Mouse (Mus musculus) lung, adult 18-20 months (tissue): ENCODE data around the gene Tmem53.
"Not testable (repeated sequence)": the region's sequence is repeated elsewhere in the genome, so short reads cannot be mapped to it uniquely, and the experiment has no call there.

Source experiments
- DNase-seq, 2 experiments: peaks; one replicate each; pipeline ENCODE4 v3.0.0; 2022; ENCODE audit warnings: mixed read lengths in 2 of 2

The Tmem53 gene

DNA sequence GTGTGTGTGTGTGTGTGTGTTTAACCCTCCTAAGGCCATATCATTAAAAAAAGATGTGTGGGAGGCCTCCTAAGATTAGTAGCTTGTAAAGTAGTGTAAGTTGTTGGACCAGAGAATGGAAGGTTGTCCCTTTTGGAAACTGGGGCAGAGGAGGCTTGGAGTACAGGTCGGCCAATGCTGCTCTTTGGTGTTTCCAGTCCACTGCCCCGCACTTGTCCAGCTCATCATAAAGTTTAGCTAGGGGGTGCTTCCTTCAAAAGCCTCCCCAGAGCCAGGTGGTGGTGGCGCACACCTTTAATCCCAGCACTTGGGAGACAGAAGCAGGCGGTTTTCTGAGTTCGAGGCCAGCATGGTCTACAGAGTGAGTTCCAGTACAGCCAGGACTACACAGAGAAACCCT lies 1.0 kb downstream of the Tmem53 start:
- DNase-seq, result no peak

- no peak for DNase-seq
These were observed 1.7 kb downstream of the Tmem53 start for GRCm38 (mm10) chr4:117253218-117254016.

DNA sequence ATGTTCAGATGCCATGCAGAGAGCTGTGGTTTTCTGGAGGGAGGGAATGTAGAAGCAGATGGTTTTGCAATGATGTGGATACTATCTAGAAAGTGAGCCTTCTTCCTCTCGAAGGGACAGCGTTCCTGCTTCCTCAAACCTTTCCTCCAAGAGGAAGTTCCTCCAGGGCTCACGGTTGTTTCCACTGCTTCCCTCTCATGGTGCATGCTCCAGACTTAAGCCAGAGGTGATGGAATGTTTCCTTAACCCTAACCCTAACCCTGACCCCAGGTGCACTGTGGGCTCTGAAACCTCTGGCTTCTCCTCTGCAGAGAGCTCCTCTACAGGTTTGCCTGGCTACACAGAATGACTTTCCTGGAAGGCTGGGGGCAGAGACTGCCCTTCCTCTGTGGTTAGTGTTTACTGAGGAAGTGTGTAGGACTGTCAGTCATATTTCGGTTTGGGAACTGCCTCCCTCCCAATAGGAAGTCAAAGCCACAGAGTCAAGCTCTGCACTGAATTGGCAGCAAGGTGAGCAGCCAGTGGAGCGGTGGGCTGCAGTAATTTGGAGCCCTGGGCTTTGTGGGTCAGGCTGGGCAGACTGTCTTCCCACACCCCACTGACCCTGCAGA lies 2.4 kb downstream of the Tmem53 start:
- no peak for DNase-seq

- DNase-seq, result no peak
These were observed 2.9 kb downstream of the Tmem53 start for GRCm38 (mm10) chr4:117254672-117255071.

DNA sequence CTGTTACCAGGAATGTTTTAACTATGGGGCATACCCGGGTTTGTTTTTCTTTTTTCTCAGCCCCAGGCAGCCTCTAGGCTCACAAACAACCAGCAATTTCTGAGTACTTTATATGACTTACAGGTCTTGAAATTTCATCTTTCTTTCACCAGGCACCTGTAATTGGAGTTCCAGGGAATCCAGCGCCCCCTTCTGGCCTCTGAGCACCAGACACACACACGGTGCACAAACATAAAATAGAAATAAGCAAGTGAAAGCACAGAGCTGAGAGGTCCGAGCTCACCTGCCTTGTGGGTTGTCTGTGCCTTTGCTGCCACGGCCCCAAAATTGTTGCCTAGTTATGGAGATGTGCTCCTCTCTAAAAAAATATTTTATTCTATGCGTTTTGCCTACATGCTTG lies 8.2 kb downstream of the Tmem53 start:
- DNase-seq, result not testable (repeated sequence)

DNA sequence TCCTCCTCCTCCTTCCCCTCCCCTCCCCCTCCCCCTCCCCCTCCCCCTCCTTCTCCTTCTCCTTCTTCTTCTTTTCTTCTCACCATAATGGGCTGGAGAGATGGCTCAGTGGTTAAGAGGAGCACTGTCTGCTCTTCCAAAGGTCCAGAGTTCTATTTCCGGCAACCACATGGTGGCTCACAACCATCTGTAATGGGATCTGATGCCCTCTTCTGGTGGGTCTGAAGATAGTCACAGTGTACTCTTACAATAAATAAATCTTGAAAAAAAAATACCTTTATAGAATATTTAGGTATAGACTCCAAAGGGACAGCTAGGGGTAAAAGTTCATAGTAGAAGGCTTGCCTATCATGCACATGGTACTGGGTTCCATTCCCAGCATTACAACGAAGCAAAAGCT lies 9.5 kb downstream of the Tmem53 start:
- DNase-seq, result no peak

DNA sequence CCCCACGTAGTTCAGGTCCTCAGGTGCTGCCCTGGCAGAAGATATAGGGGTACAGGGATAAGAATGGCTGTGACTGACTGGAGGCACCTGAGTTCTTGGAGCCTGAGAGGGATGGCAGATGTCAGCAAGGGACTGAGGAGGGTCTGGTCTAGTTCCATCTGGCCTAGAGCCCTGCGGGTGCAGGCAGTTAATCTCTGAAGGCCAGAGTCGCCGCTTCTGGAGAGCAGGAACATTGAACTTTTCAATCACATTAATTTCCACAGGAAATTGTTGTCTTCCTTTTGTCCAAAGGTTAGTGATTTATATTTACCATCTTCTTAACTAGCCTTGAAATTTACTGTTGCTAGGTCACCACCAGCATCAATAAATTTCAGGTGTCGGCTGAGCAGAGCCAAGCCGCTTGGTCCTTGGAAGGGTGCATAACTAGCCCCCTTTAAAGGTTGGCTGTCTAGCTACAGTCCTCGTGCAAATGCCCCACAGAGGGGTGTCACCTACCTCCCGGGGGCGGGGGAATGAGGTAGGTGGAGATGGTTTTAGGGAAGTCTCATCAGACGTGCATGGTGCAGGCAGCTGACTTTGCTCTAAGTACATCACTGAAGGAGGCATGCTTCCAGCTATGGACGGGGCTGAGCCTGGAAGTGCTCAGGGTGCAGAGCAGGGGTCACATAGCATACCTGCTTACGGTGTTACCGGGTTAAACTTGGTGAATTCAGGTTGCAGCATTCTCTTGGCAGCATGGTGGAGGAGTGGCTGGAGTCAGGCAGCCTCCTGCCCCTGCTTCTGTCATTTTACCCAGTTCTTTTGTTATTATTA lies 10.6 kb downstream of the Tmem53 start:
- no peak for DNase-seq

- no peak for DNase-seq
These were observed 11.2 kb downstream of the Tmem53 start for GRCm38 (mm10) chr4:117262987-117263386.

DNA sequence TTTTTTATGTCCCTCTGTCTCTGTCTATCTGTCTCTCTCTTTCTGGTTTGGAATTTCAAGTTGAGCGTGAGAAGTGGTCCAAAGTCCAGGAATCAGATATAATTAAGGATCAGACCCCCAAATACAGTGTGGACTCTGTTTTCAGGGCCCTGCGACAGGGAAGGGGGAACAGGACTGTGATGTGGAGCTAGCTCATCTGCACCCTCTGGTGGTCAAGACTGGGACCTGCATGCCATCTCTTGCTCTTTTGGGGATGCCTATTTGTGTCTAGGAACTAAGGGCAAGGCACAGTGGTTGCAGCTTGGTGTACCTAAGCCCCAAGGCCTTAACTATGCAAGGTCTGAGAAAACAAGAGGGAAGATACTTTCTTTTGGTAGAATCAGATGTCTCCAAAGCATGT lies 15.5 kb downstream of the Tmem53 start:
- peak; percentile 65 to 70 for DNase-seq

- DNase-seq, result no peak
These were observed 16.2 kb downstream of the Tmem53 start for GRCm38 (mm10) chr4:117267831-117268437.

GRCm38 (mm10) chr4:117270278-117270677 lies 18.5 kb downstream of the Tmem53 start:
- peak; percentile 63 to 68 for DNase-seq

DNA sequence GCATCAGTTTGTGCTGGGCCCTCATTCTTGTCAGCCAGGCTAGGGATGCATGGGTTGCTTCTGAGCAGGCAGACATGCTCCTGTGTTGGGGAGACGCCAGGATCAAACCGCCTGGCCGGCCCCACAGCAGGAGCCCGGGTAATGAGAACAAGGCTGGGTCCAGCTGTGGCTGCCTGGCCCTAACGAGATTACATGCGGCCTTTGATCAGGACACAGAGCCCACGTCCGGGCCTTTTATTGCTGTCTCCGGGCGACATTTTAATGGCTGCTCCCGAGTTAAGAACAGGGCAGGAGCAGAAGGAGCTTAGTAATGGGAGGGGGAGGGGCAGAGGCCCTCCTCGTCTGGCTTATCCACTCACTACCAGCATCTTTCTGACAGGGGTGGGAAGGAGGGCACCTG lies 20.7 kb downstream of the Tmem53 start:
- no peak for DNase-seq

DNA sequence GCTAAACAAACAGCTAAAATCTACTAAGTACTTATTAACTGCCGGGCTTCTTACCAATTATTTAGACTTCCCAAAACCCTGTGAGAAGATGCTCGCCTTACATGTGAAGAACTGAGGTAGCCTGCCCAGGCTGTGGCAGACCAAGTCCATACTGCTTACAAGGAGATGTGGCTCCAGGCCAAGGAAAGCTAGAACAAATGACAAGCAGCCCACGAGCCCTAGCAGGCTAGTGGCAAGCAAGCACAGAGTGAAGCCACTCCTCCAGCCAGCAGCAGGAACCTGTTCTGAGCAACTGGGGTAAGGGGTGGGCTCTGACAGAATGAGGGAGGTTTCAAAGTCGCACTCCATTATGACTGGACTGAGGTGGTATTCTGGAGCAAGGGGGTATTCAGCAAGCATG lies 23.0 kb downstream of the Tmem53 start:
- DNase-seq, result peak in 1 of 2 experiments; percentile 44

GRCm38 (mm10) chr4:117276281-117276711 lies 24.5 kb downstream of the Tmem53 start:
- DNase-seq, result no peak

DNA sequence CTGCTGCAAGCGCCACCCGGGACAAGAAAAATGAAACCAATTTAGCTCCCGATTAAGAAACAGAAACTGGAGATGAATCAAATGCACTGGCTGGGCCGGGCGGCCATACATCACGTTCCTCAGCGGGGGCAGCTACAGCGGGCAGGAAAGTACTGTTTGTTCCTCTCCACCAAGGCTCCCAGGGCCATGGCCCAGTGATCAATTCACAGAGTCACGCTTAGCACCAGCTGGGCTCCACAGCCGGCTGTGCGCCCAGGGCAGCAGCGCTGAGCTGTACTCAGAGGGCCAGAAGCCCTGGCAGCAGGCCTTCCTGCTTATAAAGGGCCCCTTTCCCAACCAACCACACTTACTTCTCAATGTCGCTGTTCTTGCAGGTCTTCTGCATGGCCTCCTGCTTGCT lies 25.3 kb downstream of the Tmem53 start:
- peak; percentile 52 to 70 for DNase-seq

DNA sequence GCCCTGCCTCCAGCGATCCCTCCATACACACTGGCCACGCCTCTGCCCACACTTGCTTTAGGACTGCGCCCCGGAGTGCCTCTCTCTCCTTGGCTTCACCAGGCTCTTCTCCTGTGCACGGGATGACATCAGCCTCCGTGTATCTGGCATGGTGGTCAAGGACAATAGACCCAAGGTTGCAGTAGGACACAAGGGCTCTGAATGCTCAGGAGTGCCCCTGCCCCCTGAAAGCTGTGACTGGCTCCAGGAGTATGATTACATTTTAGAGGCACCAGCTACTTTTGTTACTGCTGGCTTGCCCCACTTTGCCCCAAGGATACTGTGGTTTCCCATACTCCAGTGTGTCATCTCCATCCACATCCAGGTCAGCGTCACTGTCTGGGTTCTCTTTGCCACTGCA lies 25.9 kb downstream of the Tmem53 start:
- no peak for DNase-seq

- no peak for DNase-seq
These were observed 26.9 kb downstream of the Tmem53 start for GRCm38 (mm10) chr4:117278381-117279252.

DNA sequence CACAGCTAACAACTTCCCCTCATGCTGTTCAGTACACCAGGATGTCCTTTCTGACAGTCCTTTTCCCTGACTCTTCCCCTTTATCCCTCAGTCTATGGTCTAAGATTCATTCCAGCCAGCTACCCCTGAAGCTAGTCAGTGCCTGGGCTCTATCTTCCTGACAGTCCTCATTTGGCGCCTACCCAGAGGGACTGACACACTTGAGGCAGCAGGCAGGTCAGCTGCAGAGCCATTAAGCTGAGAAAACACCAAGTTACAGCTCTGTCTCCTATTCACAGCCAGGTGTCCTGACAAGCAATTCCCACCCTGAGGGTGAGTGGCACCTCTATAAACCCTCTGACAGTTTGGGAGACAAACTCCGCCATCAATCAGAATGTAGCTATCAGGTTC lies 27.5 kb downstream of the Tmem53 start:
- DNase-seq, result no peak

- no peak for DNase-seq
These were observed 28.7 kb downstream of the Tmem53 start for GRCm38 (mm10) chr4:117280397-117280930.

GRCm38 (mm10) chr4:117281090-117281845 lies 29.5 kb downstream of the Tmem53 start:
- no peak for DNase-seq
